Mouse (Mus musculus) adrenal gland, postnatal 36 days (tissue): ENCODE data around the gene Map3k20. TPM values are rescaled to one million over a fixed set of nuclear protein-coding genes. Genes with fewer than 3 reads are reported as not detected.
A peak's percentile ranks its signal among the peaks of the same experiment; 100 is the strongest.

Experiments
- DNase-seq, 2 experiments: peaks; one replicate each; pipeline ENCODE4 v3.0.0; 2021; ENCODE audit warnings: mixed read lengths in 1 of 2
- total RNA-seq, 2 experiments: library from RNA; stranded (reverse); gene quantifications; 2 replicates each; pipeline ENCODE4 v1.2.3; 2021

The Map3k20 gene
- total RNA-seq, 2 experiments from 2014 or later, result 26.1 to 30.4 TPM

- no peak for DNase-seq
Observed at GRCm38 (mm10) chr2:72280524-72280923, 4.9 kb upstream of the Map3k20 start.

GRCm38 (mm10) chr2:72281971-72282370, 3.5 kb upstream of the Map3k20 start:
- no peak for DNase-seq

- no peak for DNase-seq
Observed at GRCm38 (mm10) chr2:72282733-72283132, 2.7 kb upstream of the Map3k20 start.

DNA sequence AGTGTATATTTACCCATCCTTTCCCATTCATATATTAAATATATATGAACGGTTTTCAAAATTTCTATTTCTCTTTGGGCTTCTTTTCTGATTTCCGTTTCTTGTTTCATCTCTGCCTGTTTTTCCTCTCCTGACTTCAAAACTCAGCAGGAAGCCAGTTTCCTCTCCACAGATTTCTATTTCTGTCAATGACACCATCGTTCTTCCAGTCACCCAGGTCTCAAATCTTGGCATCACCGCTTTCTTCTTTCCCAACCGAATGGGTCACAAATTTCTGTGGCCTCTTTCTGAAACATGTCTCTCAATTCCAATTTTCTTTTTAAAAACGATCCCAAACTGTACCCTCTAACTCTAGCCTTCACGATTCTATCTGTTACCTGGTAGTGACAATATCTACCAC, 748 bp upstream of the Map3k20 start:
- DNase-seq, result no peak

DNA sequence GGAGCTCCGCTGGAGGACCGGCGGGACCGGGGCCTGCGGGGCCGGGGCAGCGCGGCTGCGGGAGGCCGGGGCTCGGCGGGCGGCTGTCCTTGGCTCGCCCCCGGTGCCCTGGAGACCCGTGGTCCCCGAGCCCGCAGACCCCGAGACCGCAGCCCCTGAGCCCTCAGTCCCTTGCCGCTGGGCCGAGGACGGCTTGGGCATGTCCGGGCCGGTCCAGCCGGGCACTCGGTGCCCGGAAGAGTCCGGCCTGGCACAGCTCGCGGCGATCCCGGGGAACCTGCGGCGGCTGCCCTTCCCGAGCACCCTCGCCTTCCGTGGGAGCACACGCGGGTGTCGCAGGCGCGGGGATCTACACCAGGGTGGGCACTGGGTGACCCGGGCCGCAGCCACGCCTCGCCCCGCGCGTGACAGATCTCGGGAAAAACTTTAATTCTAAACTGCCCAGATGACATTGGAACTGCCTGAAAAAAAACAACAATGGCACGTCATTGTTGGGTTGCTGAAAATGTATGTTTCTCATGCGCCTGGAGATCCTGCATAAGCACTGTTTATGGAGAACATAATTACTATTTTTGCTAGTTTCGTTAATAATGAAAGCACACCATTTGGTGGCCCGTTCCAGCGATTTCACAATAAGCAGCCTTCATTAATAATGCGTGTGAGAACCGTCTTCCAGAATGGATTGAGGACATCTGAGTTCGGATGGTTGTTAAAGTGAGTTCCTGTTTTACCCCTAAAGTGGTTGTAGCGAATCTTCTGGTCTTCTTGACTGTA, 638 bp downstream of the Map3k20 start:
- DNase-seq, result peak; percentile 56 to 61

GRCm38 (mm10) chr2:72287142-72287541, 1.7 kb downstream of the Map3k20 start:
- peak; percentile 26 to 38 for DNase-seq

DNA sequence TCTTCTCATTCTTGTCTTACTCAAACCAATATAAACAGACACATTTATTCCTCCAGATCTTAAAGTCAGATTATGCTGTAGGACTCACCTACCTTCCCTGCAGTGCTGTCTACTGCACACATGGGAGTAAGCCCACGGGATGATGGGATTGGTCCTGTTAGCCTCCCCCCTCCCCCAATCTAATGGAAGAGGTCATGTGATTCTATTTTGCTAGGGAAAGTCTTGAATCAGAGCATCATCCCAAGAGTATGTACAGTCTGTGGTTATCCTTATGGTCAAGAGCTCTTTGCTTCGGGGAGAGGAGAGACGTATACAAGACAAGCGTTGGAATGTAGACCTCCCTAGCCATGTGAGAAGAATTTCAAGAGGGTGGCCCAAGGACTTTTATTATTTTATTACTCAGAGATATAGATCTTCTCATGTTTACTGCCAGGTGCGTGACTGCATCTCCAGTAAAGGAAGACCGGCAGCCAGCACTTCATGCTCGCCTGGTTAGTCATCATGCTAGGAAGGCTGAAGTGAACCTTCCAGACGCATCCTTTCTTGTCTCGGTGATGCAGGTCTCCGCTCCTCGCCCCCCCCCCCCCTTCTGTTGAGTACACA, 3.6 kb downstream of the Map3k20 start:
- no peak for DNase-seq

DNA sequence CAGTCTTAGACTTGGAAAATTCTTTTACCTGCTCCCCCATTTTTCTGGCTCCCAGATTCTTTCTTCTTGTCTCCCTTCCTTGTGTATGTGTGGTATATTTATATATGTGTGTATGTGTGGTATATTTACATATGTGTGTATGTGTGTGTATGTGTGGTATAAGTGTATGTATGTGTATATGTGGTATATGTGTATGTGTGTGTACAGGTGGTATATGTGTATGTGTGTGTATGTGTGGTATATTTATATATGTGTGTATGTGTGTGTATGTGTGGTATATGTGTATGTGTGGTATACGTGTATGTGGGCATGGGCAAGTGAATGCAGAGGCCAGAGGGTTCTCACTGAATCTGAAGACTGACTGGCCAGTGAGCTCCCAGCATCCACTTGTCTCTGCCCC, 5.7 kb downstream of the Map3k20 start:
- DNase-seq, result no peak

DNA sequence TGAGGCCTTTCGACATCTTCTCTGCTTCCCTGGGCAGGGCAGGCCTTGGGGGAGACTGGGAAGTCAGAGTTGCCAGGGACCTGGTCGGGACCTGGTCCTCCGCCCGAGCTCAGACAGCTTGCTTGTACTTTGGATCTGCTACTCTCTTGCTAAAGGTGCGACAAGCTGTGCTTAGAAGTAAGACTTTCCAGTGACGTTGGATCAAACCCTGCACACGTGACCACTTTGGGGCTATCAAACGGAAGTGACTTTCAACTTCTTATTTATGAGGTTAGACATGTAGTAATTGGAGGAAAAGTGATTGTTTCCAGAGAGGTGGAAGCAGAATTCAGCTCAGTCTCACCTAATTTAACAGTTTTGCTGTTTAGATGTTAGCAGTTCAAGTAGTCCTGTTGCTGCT, 7.1 kb downstream of the Map3k20 start:
- DNase-seq, result no peak

GRCm38 (mm10) chr2:72294994-72295393, 9.6 kb downstream of the Map3k20 start:
- no peak for DNase-seq

GRCm38 (mm10) chr2:72296984-72297715, 11.7 kb downstream of the Map3k20 start:
- no peak for DNase-seq

GRCm38 (mm10) chr2:72297716-72298082, 12.3 kb downstream of the Map3k20 start:
- DNase-seq, result peak in 1 of 2 experiments; percentile 18

DNA sequence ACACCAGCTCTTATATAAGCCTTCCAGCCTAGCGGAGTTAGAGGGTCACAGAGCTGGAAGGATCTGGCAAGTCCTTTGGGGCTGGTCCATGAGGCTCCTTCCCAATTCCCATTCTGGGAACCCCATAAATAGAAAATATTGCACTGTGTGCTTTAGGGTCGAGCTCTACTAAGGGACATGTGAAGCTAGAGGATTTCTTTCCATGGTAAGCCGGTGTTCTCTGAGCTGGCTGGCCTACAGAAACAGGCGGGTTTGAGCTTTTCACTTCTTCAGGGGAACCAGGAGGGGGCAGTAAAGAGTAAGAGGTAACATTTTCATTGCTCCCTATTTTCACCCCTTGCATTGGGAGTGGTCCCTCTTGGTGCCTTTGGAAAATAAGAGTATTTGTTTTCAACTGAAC, 13.0 kb downstream of the Map3k20 start:
- peak in 1 of 2 experiments; percentile 44 for DNase-seq

GRCm38 (mm10) chr2:72301194-72301916, 15.9 kb downstream of the Map3k20 start:
- DNase-seq, result no peak

GRCm38 (mm10) chr2:72305738-72306137, 20.3 kb downstream of the Map3k20 start:
- no peak for DNase-seq

DNA sequence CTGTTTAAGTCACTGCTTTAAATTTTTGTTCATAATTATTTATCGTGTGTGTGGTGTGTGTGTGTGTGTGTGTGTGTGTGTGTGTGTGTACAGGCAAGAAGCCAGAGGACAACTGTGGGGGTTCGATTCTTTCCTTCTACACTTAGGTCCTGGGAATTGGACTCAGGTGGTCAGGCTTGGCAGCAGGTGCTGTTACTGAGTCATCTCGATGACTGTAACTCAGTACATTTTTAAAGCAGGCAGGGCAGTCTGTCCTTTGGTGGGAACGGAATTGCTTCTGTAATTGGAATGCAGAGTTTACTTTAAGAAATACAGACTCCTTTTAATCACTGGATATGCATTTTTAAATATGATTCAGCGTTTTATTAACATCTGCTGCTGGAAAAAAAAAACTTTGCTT, 22.9 kb downstream of the Map3k20 start:
- DNase-seq, result no peak

- DNase-seq, result peak; percentile 19 to 45
Observed at GRCm38 (mm10) chr2:72308981-72309380, 23.5 kb downstream of the Map3k20 start.

- DNase-seq, result peak in 1 of 2 experiments; percentile 12
Observed at GRCm38 (mm10) chr2:72311486-72311885, 26.0 kb downstream of the Map3k20 start.

DNA sequence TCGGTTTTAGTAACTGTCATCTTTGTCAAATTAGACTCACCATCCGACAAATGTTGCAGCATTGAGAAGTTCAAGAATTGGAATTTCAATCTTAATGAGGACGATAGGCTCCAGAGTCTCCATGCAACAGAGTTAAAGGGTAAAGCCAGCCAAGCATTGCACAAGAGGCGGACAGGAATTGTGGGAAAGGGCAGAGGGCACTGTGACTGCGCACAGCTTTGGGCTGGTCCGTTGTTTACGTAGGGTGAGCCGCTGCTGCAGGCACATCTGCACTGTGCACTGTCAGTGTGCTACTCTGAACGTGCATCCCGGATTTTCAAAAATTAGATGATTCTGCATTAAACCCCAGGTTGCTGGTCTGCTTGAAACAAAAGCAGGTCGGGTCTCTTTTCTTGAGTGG, 27.9 kb downstream of the Map3k20 start:
- peak; percentile 26 to 35 for DNase-seq

- no peak for DNase-seq
Observed at GRCm38 (mm10) chr2:72318421-72318820, 33.0 kb downstream of the Map3k20 start.

DNA sequence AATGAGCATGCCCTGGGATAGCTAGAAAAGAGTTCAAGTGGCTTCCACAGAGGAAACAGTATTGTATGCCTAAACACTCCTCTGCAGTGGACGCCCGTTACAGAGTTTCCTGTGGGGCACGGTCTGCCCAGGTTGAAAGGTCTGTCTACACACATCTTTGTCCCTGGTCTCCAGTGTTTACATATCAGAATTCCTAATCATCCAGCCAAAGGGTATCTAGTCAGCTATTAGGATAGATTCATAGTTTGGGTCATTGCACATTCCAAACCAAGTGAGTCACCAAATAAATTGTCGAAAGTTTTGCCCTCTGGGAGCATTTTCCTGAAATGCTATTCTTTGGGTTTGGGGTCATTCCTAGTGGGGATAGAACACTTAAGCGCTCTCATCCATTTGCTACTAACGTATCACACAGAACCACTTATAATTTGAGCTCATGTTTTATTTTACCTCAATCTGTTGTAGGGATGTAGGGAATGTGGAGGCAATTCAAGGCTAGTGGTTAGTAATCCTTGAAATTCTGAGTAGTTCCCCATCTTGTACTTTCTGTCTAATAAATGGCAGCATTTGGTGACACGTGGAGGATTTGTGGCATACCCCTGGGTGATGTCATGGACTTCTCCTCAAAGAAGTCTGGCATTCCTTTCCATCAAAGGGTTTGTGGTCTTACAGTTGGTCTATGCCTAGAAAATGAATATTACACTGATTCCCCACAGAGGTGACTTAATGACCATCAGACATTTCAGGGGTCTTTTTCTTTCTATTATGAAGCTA, 33.8 kb downstream of the Map3k20 start:
- peak in 1 of 2 experiments; percentile 26 for DNase-seq

GRCm38 (mm10) chr2:72320661-72321060, 35.2 kb downstream of the Map3k20 start:
- no peak for DNase-seq
